Mouse (Mus musculus): ENCODE measurements around the gene Naa20. TPM values are rescaled to one million over a fixed set of nuclear protein-coding genes. Genes with fewer than 3 reads are reported as not detected.

Gene Naa20
- polyA plus RNA-seq (2015; fragmentation: Nextera tagmentation; extraction: Ambion mirVana), result 145 and 157 TPM in 2 replicates

DNA sequence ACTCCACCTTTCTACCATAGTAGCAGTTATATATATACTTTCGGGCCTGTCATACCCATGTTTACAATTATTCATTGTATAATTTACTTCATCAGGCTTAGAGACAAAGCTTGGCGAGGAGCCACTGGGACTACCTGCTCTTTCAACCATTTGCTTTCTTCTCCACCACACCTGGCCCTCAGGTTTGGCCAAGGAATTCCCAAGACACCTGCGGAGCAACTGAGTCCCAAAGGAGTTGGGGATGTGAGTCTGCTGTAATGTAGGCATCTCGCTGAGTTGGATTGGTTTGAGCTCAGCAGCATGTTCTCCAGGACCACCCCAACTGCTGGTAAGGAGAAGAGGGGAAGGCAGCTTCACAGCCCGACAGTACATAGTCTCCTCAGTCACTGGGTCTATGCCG, at the start of gene Naa20:
Gene Naa20 (plus strand): TSS at position 239 of the 400 bp plus-strand sequence.
- no peaks in the 10 kb centered on the region for H3K27me3 ChIP-seq (replicated peaks)
- 85% methylated on average over 6 of the region's 6 CpGs for WGBS
- H3K4me3 ChIP-seq (replicated peaks), result peak within 1 kb of the TSS; percentile 83
- H3K9me3 ChIP-seq, result no peaks in the 10 kb centered on the region
- peak within 1 kb of the TSS; percentile 49 for H3K4me2 ChIP-seq (replicated peaks)
- H3K36me3 ChIP-seq, result no peaks in the 10 kb centered on the region
- no peak within 1 kb of the TSS for H3K9ac ChIP-seq
- no peak for ATAC-seq
- H3K27ac ChIP-seq, result no peak within 1 kb of the TSS
- H3K4me1 ChIP-seq (replicated peaks), result peaks cover 14% of the 10 kb centered on the region; the same call in 1 of the 2 replicates

GRCm38 (mm10) chr2:145855831-145856230, 46.1 kb upstream of the Naa20 start:
- no peak overlapping the region for H3K4me2 ChIP-seq (replicated peaks)
- H3K4me1 ChIP-seq (replicated peaks), result peaks cover 23% of the 10 kb centered on the region
- H3K9me3 ChIP-seq, result no peaks in the 10 kb centered on the region
- 72% methylated on average over 9 of the region's 9 CpGs for WGBS
- H3K27me3 ChIP-seq (replicated peaks), result no peaks in the 10 kb centered on the region
- no peaks in the 10 kb centered on the region for H3K36me3 ChIP-seq
- no peak for ATAC-seq
- no peak overlapping the region for H3K9ac ChIP-seq
- no peak overlapping the region for H3K27ac ChIP-seq
- H3K4me3 ChIP-seq (replicated peaks), result no peak overlapping the region

GRCm38 (mm10) chr2:145857864-145858263, 44.0 kb upstream of the Naa20 start:
- WGBS, result 67% methylated on average over 8 of the region's 8 CpGs
- Histone ChIP-seq H3K27ac (no peak overlapping the region), H3K36me3 (no peaks in the 10 kb centered on the region), H3K27me3 (replicated peaks) (no peaks in the 10 kb centered on the region), H3K4me1 (replicated peaks) (peaks cover 27% of the 10 kb centered on the region), H3K9ac (no peak overlapping the region), H3K4me2 (replicated peaks) (no peak overlapping the region), H3K4me3 (replicated peaks) (no peak overlapping the region), H3K9me3 (no peaks in the 10 kb centered on the region)
- ATAC-seq, result no peak

DNA sequence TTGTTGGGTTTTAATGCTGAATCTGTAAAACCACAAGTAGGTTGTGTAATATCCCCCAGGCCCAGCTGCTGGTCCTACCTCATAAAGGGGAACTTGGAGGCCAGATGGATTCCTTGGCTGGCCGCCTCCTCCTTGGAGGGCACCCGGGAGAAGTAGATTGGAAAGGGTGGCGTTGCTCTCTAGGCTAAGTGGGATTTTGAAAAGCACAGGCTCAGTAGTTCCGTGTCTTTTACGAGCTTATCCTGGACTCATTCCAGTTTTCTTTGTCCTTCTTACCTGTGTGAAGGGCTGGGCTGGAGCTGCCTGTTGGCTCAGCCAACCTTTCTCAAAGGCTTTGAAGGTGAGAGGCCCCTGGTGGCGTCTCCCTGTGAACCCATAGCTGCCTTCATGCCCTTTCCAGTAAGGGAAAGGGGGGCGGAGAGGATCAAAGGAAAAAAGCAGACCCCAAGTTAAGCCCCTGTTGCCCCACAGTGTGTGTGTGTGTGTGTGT, 42.4 kb upstream of the Naa20 start:
- H3K27ac ChIP-seq, result peak overlapping the region; percentile 95
- peak overlapping the region; percentile 73 for H3K4me2 ChIP-seq (replicated peaks)
- H3K27me3 ChIP-seq (replicated peaks), result no peaks in the 10 kb centered on the region
- H3K9me3 ChIP-seq, result no peaks in the 10 kb centered on the region
- H3K4me1 ChIP-seq (replicated peaks), result peaks cover 32% of the 10 kb centered on the region
- peak overlapping the region; percentile 46; the same call in 1 of the 2 replicates for H3K4me3 ChIP-seq (replicated peaks)
- WGBS, result 15% methylated on average over 7 of the region's 7 CpGs
- ATAC-seq, result peak; percentile 52
- H3K9ac ChIP-seq, result 0 out of 2 replicates have a peak overlapping the region, but pooled peaks have one; percentile 1
- H3K36me3 ChIP-seq, result no peaks in the 10 kb centered on the region

GRCm38 (mm10) chr2:145859932-145860801, 41.7 kb upstream of the Naa20 start:
- ATAC-seq, result peak; percentile 76
- WGBS, result 6% methylated on average over 40 of the region's 40 CpGs
- Histone ChIP-seq H3K9me3 (no peaks in the 10 kb centered on the region), H3K27me3 (replicated peaks) (no peaks in the 10 kb centered on the region), H3K9ac (peak overlapping the region; percentile 54), H3K4me3 (replicated peaks) (peak overlapping the region; percentile 46), H3K4me2 (replicated peaks) (peak overlapping the region; percentile 73), H3K36me3 (no peaks in the 10 kb centered on the region), H3K4me1 (replicated peaks) (peaks cover 32% of the 10 kb centered on the region), H3K27ac (peak overlapping the region; percentile 95)

DNA sequence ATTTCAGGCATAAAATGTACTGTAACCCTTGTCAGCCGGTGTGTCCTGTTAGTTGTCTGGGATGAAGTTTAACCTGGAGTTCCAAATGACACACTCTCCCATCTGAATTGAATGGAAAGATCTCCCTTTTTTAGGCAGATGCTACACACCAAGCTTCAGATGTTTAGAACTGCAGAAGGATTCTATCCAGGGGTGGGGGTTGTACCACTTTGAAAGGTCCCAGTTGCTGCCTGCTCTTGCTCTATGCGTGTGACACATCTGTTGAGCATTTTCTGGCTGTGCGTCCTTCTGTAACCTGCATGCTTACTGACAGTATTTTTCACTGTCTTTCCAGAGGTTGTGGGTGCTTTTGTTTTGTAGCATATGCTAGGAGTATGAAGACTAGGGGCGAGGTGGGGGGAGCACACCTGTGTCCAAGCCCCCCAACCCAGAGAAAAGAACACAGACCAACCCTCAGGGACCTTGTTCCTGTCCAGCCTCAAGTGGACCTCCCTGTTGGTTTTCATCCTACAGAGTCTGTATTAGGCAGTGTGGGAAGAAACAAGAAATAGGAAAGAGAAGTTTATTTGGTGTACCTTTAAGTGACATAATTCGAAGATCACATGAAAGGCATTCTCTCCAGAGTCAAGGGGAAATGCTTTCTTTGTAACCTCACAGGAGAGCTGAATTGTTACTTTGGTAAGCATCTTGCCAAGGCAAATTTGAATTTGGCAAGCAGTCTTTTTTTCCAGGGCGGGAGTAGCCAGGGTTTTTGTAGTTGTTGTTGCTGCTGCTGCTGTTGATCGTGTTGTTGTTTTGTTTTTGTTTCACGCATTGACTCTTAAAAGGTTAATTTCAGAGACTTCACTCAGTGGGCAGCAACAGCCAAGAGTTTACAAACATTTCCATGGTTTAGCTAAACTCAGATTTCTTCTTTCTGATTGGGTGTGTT, 40.4 kb upstream of the Naa20 start:
- H3K27ac ChIP-seq, result peak overlapping the region; percentile 95
- H3K27me3 ChIP-seq (replicated peaks), result no peaks in the 10 kb centered on the region
- ATAC-seq, result no peak
- WGBS, result 52% methylated on average over 8 of the region's 8 CpGs
- peak overlapping the region; percentile 73 for H3K4me2 ChIP-seq (replicated peaks)
- H3K4me3 ChIP-seq (replicated peaks), result peak overlapping the region; percentile 46
- H3K9ac ChIP-seq, result peak overlapping the region; percentile 54
- peaks cover 32% of the 10 kb centered on the region for H3K4me1 ChIP-seq (replicated peaks)
- 0 out of 2 replicates have a peak, but pooled peaks cover under 1% of the 10 kb centered on the region for H3K36me3 ChIP-seq
- H3K9me3 ChIP-seq, result no peaks in the 10 kb centered on the region

DNA sequence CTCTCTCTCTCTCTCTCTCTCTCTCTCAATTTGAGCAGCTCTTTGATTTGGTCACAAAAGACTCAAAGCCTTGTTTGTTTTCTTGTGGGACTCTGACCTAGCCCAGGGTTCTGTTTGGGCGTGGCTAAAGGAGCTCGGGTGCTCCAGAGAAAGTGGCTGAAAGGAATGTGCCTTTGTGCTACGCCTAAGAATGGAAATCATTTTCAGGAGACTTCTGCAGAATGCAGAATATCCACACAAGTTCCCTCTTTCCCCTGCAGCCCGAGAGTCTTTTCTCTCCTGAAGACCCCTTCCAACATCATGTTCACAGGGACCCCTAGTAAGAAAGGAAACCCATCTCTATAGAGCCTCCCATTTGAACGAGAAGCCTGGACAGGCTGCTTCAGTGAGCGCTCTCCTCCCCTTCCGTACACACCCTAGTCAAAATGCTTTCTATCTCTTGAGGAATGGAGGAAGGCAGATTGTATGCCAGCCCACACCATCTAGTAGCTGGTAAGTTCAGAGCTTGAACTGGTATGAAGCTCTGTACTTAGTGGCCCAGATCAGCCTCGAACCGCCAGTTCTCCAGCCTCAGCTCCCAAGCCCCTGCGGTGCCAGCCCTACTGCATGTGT, 39.6 kb upstream of the Naa20 start:
- Histone ChIP-seq H3K4me2 (replicated peaks) (peak overlapping the region; percentile 73), H3K27me3 (replicated peaks) (no peaks in the 10 kb centered on the region), H3K4me1 (replicated peaks) (peaks cover 32% of the 10 kb centered on the region), H3K27ac (peak overlapping the region; percentile 79), H3K36me3 (0 out of 2 replicates have a peak, but pooled peaks cover 5% of the 10 kb centered on the region), H3K9ac (peak overlapping the region; percentile 24; the same call in 1 of the 2 replicates), H3K9me3 (no peaks in the 10 kb centered on the region), H3K4me3 (replicated peaks) (peak overlapping the region; percentile 46)
- ATAC-seq, result peak; percentile 46
- 35% methylated on average over 10 of the region's 10 CpGs for WGBS

- H3K4me2 ChIP-seq (replicated peaks), result no peak overlapping the region
- H3K36me3 ChIP-seq, result 0 out of 2 replicates have a peak, but pooled peaks cover 5% of the 10 kb centered on the region
- no peak overlapping the region for H3K4me3 ChIP-seq (replicated peaks)
- 84% methylated on average over 3 of the region's 3 CpGs for WGBS
- H3K27me3 ChIP-seq (replicated peaks), result no peaks in the 10 kb centered on the region
- no peak for ATAC-seq
- H3K27ac ChIP-seq, result no peak overlapping the region
- peaks cover 15% of the 10 kb centered on the region; the same call in 1 of the 2 replicates for H3K4me1 ChIP-seq (replicated peaks)
- H3K9me3 ChIP-seq, result no peaks in the 10 kb centered on the region
- H3K9ac ChIP-seq, result no peak overlapping the region
These were observed 36.6 kb upstream of the Naa20 start for GRCm38 (mm10) chr2:145865344-145865743.

DNA sequence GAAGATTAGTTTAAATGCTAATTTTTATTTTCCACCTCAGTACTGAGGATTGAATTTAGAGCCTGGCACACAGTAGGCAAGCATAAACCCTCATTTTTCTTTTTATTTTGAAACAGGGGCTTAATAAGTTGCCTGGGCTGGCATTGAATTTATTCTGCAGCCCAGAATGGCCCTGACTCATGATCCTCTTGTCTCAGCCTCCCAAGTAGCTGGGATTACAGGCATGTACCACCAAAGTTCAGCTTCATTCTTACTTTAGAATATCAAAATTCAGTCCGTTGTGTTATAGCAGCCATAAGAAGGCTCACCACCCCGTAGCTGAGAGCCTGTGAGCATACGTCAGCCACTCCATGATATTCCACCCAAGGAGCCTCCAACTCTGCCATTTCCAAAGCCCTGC, 35.7 kb upstream of the Naa20 start:
- 0 out of 2 replicates have a peak, but pooled peaks cover 12% of the 10 kb centered on the region for H3K4me1 ChIP-seq (replicated peaks)
- no peaks in the 10 kb centered on the region for H3K9me3 ChIP-seq
- ATAC-seq, result no peak
- no peak overlapping the region for H3K4me3 ChIP-seq (replicated peaks)
- H3K36me3 ChIP-seq, result 0 out of 2 replicates have a peak, but pooled peaks cover 5% of the 10 kb centered on the region
- H3K4me2 ChIP-seq (replicated peaks), result no peak overlapping the region
- no peak overlapping the region for H3K9ac ChIP-seq
- H3K27ac ChIP-seq, result no peak overlapping the region
- no peaks in the 10 kb centered on the region for H3K27me3 ChIP-seq (replicated peaks)
- WGBS, result 89% methylated on average over 3 of the region's 3 CpGs

GRCm38 (mm10) chr2:145866695-145867449, 35.0 kb upstream of the Naa20 start:
- WGBS, result 98% methylated on average over 11 of the region's 11 CpGs
- 0 out of 2 replicates have a peak, but pooled peaks cover 5% of the 10 kb centered on the region for H3K36me3 ChIP-seq
- no peaks in the 10 kb centered on the region for H3K9me3 ChIP-seq
- 0 out of 2 replicates have a peak, but pooled peaks cover 5% of the 10 kb centered on the region for H3K4me1 ChIP-seq (replicated peaks)
- no peak overlapping the region for H3K9ac ChIP-seq
- ATAC-seq, result no peak
- H3K4me2 ChIP-seq (replicated peaks), result no peak overlapping the region
- no peak overlapping the region for H3K27ac ChIP-seq
- no peaks in the 10 kb centered on the region for H3K27me3 ChIP-seq (replicated peaks)
- no peak overlapping the region for H3K4me3 ChIP-seq (replicated peaks)

DNA sequence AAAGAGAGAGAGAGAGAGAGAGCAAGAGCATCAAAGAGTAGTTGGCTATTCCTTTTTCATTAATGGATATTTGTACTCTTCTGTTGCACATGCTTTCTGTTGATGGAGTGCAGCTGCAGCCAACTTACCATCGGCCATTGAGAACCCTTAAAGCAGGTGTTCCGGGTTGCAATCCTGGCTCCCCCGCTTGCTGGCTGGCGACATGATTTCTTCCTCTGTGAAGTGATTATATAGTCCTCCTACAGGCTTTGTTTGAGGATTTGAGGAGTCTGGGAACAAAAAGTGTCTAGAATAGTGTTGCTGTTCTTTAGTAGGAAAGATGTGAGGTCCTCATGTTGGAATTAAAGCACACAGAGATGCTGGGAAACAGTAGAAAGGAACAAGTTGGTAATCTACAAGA, 30.6 kb upstream of the Naa20 start:
- Histone ChIP-seq H3K9ac (no peak overlapping the region), H3K9me3 (no peaks in the 10 kb centered on the region), H3K4me1 (replicated peaks) (0 out of 2 replicates have a peak, but pooled peaks cover 2% of the 10 kb centered on the region), H3K36me3 (0 out of 2 replicates have a peak, but pooled peaks cover 8% of the 10 kb centered on the region), H3K4me2 (replicated peaks) (no peak overlapping the region), H3K4me3 (replicated peaks) (no peak overlapping the region), H3K27ac (no peak overlapping the region), H3K27me3 (replicated peaks) (no peaks in the 10 kb centered on the region)
- ATAC-seq, result no peak
- WGBS, result 83% methylated on average over 4 of the region's 4 CpGs
